18 mouse cellular contexts compared by ENCODE assay signal in genomic region chr9:34964172-34965040, GRCm38 (mm10).
A peak's percentile ranks its signal among the peaks of the same experiment; 100 is the strongest.
DNase-seq lines count a peak whose midpoint lies in the region; ATAC-seq and TF ChIP-seq lines count a peak whose summit lies in the region.
"Had no signal": no experiment of that assay in that cellular context is flagged by ENCODE, and none has a peak within 500 bp of the region (broad histone marks: within the 10 kb centered on the region; RNA-seq: fewer than 3 reads in every experiment).

No protein-coding gene starts in this region.

- no peak overlapping the region for H3K4me3 ChIP-seq in neural tube, embryonic 11.5 days (ENCODE audit: low read depth, low read length)
- H3K4me3 ChIP-seq in forebrain, embryonic 16.5 days (replicated peaks; ENCODE audit: low read length), result no peak overlapping the region
- no peak overlapping the region for H3K4me3 ChIP-seq in hindbrain, embryonic 16.5 days (ENCODE audit: low read length)
- H3K4me3 ChIP-seq in neural tube, embryonic 14.5 days (ENCODE audit: low read depth, low read length), result no peak overlapping the region
- H3K4me3 ChIP-seq in stomach, postnatal 0 days (ENCODE audit: low read depth, low read length), result no peak overlapping the region
- H3K4me3 ChIP-seq: intestine, embryonic 15.5 days had no signal

- no peak overlapping the region for H3K4me2 ChIP-seq in neural tube, embryonic 11.5 days (ENCODE audit: low read depth)
- H3K4me2 ChIP-seq in forebrain, embryonic 16.5 days (ENCODE audit: low read length), result no peak overlapping the region
- no peak overlapping the region for H3K4me2 ChIP-seq in hindbrain, embryonic 16.5 days (ENCODE audit: low read length)
- no peak overlapping the region for H3K4me2 ChIP-seq in neural tube, embryonic 14.5 days (ENCODE audit: low read depth, low read length)
- H3K4me2 ChIP-seq in stomach, postnatal 0 days (replicated peaks; ENCODE audit: low read depth), result no peak overlapping the region
- H3K4me2 ChIP-seq: intestine, embryonic 15.5 days had no signal

- 0 out of 2 replicates have a peak overlapping the region, but pooled peaks have one; percentile 34 for H3K27ac ChIP-seq in neural tube, embryonic 11.5 days (ENCODE audit: low read depth, low read length)
- H3K27ac ChIP-seq in forebrain, embryonic 16.5 days (ENCODE audit: low read length), result peak overlapping the region; percentile 34; the same call in 1 of the 2 replicates
- peak overlapping the region; percentile 0; the same call in 1 of the 2 replicates for H3K27ac ChIP-seq in hindbrain, embryonic 16.5 days (ENCODE audit: low read depth, low read length)
- H3K27ac ChIP-seq in neural tube, embryonic 14.5 days (ENCODE audit: low read depth, low read length), result peak overlapping the region; percentile 70; the same call in 1 of the 2 replicates
- H3K27ac ChIP-seq in stomach, postnatal 0 days (replicated peaks), result no peak overlapping the region
- H3K27ac ChIP-seq: intestine, embryonic 15.5 days had no signal

- WGBS in neural tube, embryonic 11.5 days, result 81% methylated on average over 14 of the region's 14 CpGs
- 21% methylated on average over 14 of the region's 14 CpGs for WGBS in forebrain, embryonic 16.5 days
- 55% methylated on average over 14 of the region's 14 CpGs for WGBS in hindbrain, embryonic 16.5 days
- 47% methylated on average over 14 of the region's 14 CpGs for whole genome bisulfite sequencing in neural tube, embryonic 14.5 days
- WGBS in stomach, postnatal 0 days, result 82% methylated on average over 14 of the region's 14 CpGs

- no peak overlapping the region for H3K9ac ChIP-seq in neural tube, embryonic 11.5 days (ENCODE audit: low read length)
- no peak overlapping the region for H3K9ac ChIP-seq in forebrain, embryonic 16.5 days (replicated peaks; ENCODE audit: low read depth, low read length)
- no peak overlapping the region for H3K9ac ChIP-seq in hindbrain, embryonic 16.5 days (ENCODE audit: low read depth, low read length)
- no peak overlapping the region for H3K9ac ChIP-seq in neural tube, embryonic 14.5 days (replicated peaks; ENCODE audit: low read depth, low read length)
- no peak overlapping the region for H3K9ac ChIP-seq in stomach, postnatal 0 days (ENCODE audit: low read length)
- H3K9ac ChIP-seq: intestine, embryonic 15.5 days; liver, postnatal 0 days had no signal

- no peaks in the 10 kb centered on the region for H3K9me3 ChIP-seq in neural tube, embryonic 11.5 days (ENCODE audit: control insufficient read depth, low read length)
- H3K9me3 ChIP-seq in forebrain, embryonic 16.5 days (ENCODE audit: control insufficient read depth, low read length), result no peaks in the 10 kb centered on the region
- H3K9me3 ChIP-seq in hindbrain, embryonic 16.5 days (ENCODE audit: control insufficient read depth, low read length), result no peaks in the 10 kb centered on the region
- H3K9me3 ChIP-seq in neural tube, embryonic 14.5 days (ENCODE audit: control insufficient read depth, low read length), result no peaks in the 10 kb centered on the region
- no peaks in the 10 kb centered on the region for H3K9me3 ChIP-seq in stomach, postnatal 0 days (ENCODE audit: control insufficient read depth, low read length)
- H3K9me3 ChIP-seq: intestine, embryonic 15.5 days had no signal

- H3K27me3 ChIP-seq in neural tube, embryonic 11.5 days (ENCODE audit: control insufficient read depth, insufficient read depth, low read length), result no peaks in the 10 kb centered on the region
- H3K27me3 ChIP-seq in forebrain, embryonic 16.5 days (replicated peaks; ENCODE audit: control insufficient read depth, insufficient read depth, low read length), result no peaks in the 10 kb centered on the region
- no peaks in the 10 kb centered on the region; the same call in 1 of the 2 replicates for H3K27me3 ChIP-seq in hindbrain, embryonic 16.5 days (replicated peaks; ENCODE audit: control insufficient read depth, insufficient read depth, low read length)
- H3K27me3 ChIP-seq in neural tube, embryonic 14.5 days (ENCODE audit: control insufficient read depth, insufficient read depth, low read length), result no peaks in the 10 kb centered on the region
- H3K27me3 ChIP-seq in stomach, postnatal 0 days (ENCODE audit: control insufficient read depth, insufficient read depth, low read length), result no peaks in the 10 kb centered on the region
- H3K27me3 ChIP-seq: Patski had no signal

- TF ChIP-seq CTCF in stomach, postnatal 0 days (IDR thresholded peaks at IDR 0.05; ENCODE audit: low read depth), result no peak

- H3K4me1 ChIP-seq in neural tube, embryonic 11.5 days (ENCODE audit: control insufficient read depth, insufficient read depth, low read length), result peaks cover 8% of the 10 kb centered on the region
- H3K4me1 ChIP-seq in forebrain, embryonic 16.5 days (replicated peaks; ENCODE audit: control insufficient read depth, insufficient read depth, low read length), result peaks cover 20% of the 10 kb centered on the region
- H3K4me1 ChIP-seq in hindbrain, embryonic 16.5 days (ENCODE audit: control insufficient read depth, insufficient read depth, low read depth, low read length), result peaks cover 14% of the 10 kb centered on the region
- peaks cover 34% of the 10 kb centered on the region for H3K4me1 ChIP-seq in neural tube, embryonic 14.5 days (ENCODE audit: control insufficient read depth, insufficient read depth, low read length)
- H3K4me1 ChIP-seq in stomach, postnatal 0 days (replicated peaks; ENCODE audit: control insufficient read depth, insufficient read depth), result no peaks in the 10 kb centered on the region

- TF ChIP-seq EP300 in stomach, postnatal 0 days (optimal IDR thresholded peaks at IDR 0.05), result no peak

- no peaks in the 10 kb centered on the region for H3K36me3 ChIP-seq in neural tube, embryonic 11.5 days (ENCODE audit: control insufficient read depth, insufficient read depth, low read length)
- H3K36me3 ChIP-seq in forebrain, embryonic 16.5 days (ENCODE audit: control insufficient read depth, insufficient read depth), result no peaks in the 10 kb centered on the region
- H3K36me3 ChIP-seq in hindbrain, embryonic 16.5 days (ENCODE audit: control insufficient read depth, insufficient read depth, low read length), result no peaks in the 10 kb centered on the region
- no peaks in the 10 kb centered on the region for H3K36me3 ChIP-seq in neural tube, embryonic 14.5 days (ENCODE audit: control insufficient read depth, insufficient read depth, low read length)
- no peaks in the 10 kb centered on the region for H3K36me3 ChIP-seq in stomach, postnatal 0 days (ENCODE audit: control insufficient read depth, insufficient read depth, low read length)
- H3K36me3 ChIP-seq: intestine, embryonic 15.5 days had no signal

- DNase-seq in neural tube, embryonic 11.5 days (ENCODE audit: low spot score), result no peak
- no peak for DNase-seq in neural tube, embryonic 10.5 days (ENCODE audit: extremely low spot score, low spot score)
- no peak for DNase-seq in stomach, postnatal 0 days (ENCODE audit: low spot score)
- DNase-seq in urinary bladder, postnatal 10 days (ENCODE audit: low spot score), result no peak
- DNase-seq in ovary, postnatal 14 days (ENCODE audit: low spot score), result no peak
- DNase-seq: adrenal gland, postnatal 36 days; gastrocnemius, postnatal 25 days; heart, postnatal 10 days; layer of hippocampus, postnatal 36 days; liver; liver, postnatal 0 days; lung, postnatal 36 days; thymus, postnatal 14 days had no signal

- ATAC-seq in neural tube, embryonic 11.5 days (ENCODE audit: insufficient read depth, low FRiP score, low TSS enrichment), result no peak
- ATAC-seq in forebrain, embryonic 16.5 days, result peak; percentile 31
- 0 out of 2 replicates have a peak, but pooled peaks have one; percentile 28 for ATAC-seq in hindbrain, embryonic 16.5 days
- peak; percentile 57 for ATAC-seq in neural tube, embryonic 14.5 days (ENCODE audit: low read depth)
- no peak for ATAC-seq in stomach, postnatal 0 days (ENCODE audit: low FRiP score, low TSS enrichment)
- ATAC-seq: intestine, embryonic 15.5 days; liver, postnatal 0 days; Patski had no signal

Comparison
In these comparisons a context has a peak if more than half of its experiments do, and no peak if none do; other contexts are left out.
1. ATAC-seq: peak in forebrain, embryonic 16.5 days (single experiment), hindbrain, embryonic 16.5 days (single experiment) and neural tube, embryonic 14.5 days (single experiment); none in neural tube, embryonic 11.5 days (single experiment) and stomach, postnatal 0 days (single experiment).